ENCODE assay signal across 10 mouse cellular contexts in genomic region chr7:79555368-79556034, GRCm38 (mm10).
DNase-seq lines count a peak whose midpoint lies in the region; ATAC-seq and TF ChIP-seq lines count a peak whose summit lies in the region.
"Had no signal": no experiment of that assay in that cellular context is flagged by ENCODE, and none has a peak within 500 bp of the region (broad histone marks: within the 10 kb centered on the region; RNA-seq: fewer than 3 reads in every experiment).

No protein-coding gene starts in this region.

- peaks cover 76% of the 10 kb centered on the region for H3K27me3 ChIP-seq in limb, embryonic 14.5 days (ENCODE audit: control insufficient read depth, insufficient read depth, low read length)

- H3K4me1 ChIP-seq in limb, embryonic 14.5 days (ENCODE audit: control insufficient read depth, insufficient read depth, low read length), result no peaks in the 10 kb centered on the region
- H3K4me1 ChIP-seq: stomach, embryonic 15.5 days had no signal

- WGBS in limb, embryonic 14.5 days, result 2% methylated on average over 25 of the region's 25 CpGs

- no peak overlapping the region for H3K27ac ChIP-seq in limb, embryonic 14.5 days (replicated peaks; ENCODE audit: low read depth, low read length)
- H3K27ac ChIP-seq: embryonic facial prominence, embryonic 15.5 days; stomach, embryonic 15.5 days had no signal

- DNase-seq in kidney, postnatal 14 days, result peak; percentile 54
- no peak for DNase-seq in kidney, adult 9 months
- peak; percentile 85 for DNase-seq in ES-CJ7 (ENCODE audit: low read depth, low spot score)
- peak; percentile 67 for DNase-seq in adrenal gland, postnatal 14 days
- DNase-seq in limb, embryonic 14.5 days (ENCODE audit: low spot score), result peak; percentile 73
- DNase-seq in layer of hippocampus, adult 9-11 months, result no peak
- DNase-seq in gastrocnemius, postnatal 10 days, result no peak

- H3K36me3 ChIP-seq in limb, embryonic 14.5 days (ENCODE audit: control insufficient read depth, insufficient read depth, low read length), result no peaks in the 10 kb centered on the region
- H3K36me3 ChIP-seq: embryonic facial prominence, embryonic 15.5 days; stomach, embryonic 15.5 days had no signal

- H3K9ac ChIP-seq in limb, embryonic 14.5 days (ENCODE audit: low read depth, low read length, severe bottlenecking), result no peak overlapping the region
- H3K9ac ChIP-seq: embryonic facial prominence, embryonic 15.5 days; stomach, embryonic 15.5 days had no signal

- TF ChIP-seq POLR2A in limb, embryonic 14.5 days (IDR thresholded peaks at IDR 0.05; ENCODE audit: borderline replicate concordance, extremely low read depth, insufficient read depth, insufficient read length), result no peak

- ATAC-seq in limb, embryonic 14.5 days (ENCODE audit: low FRiP score, low read depth), result no peak
- no peak for ATAC-seq in megakaryocyte-erythroid progenitor cell, adult 5-6 weeks (replicated peaks; ENCODE audit: low FRiP score, low TSS enrichment, poor library complexity, severe bottlenecking)

- no peak overlapping the region for H3K4me3 ChIP-seq in limb, embryonic 14.5 days (replicated peaks; ENCODE audit: low read length)
- H3K4me3 ChIP-seq: embryonic facial prominence, embryonic 15.5 days; stomach, embryonic 15.5 days had no signal

- no peak overlapping the region for H3K4me2 ChIP-seq in limb, embryonic 14.5 days (replicated peaks; ENCODE audit: low read depth, low read length, severe bottlenecking)
- H3K4me2 ChIP-seq: embryonic facial prominence, embryonic 15.5 days; stomach, embryonic 15.5 days had no signal

- H3K9me3 ChIP-seq in limb, embryonic 14.5 days (ENCODE audit: control insufficient read depth, low read length), result no peaks in the 10 kb centered on the region
- H3K9me3 ChIP-seq: embryonic facial prominence, embryonic 15.5 days; stomach, embryonic 15.5 days had no signal

Comparison
In these comparisons a context has a peak if more than half of its experiments do, and no peak if none do; other contexts are left out.
1. DNase-seq: peak in kidney, postnatal 14 days (single experiment), ES-CJ7 (single experiment), adrenal gland, postnatal 14 days (single experiment) and limb, embryonic 14.5 days (single experiment); none in kidney, adult 9 months (single experiment), layer of hippocampus, adult 9-11 months (single experiment) and gastrocnemius, postnatal 10 days (single experiment).